Mouse (Mus musculus) heart, embryonic 13.5 days (tissue): Measurements from ENCODE around the gene Armc12. TPM values are rescaled to one million over a fixed set of nuclear protein-coding genes. Genes with fewer than 3 reads are reported as not detected.

ENCODE experiments used
- ATAC-seq: fragments of 200-750 bp; cut with Nextera tagmentation; 2 replicates; pipeline ENCODE4 v1.8.0; 2017; ENCODE audit warnings: moderate TSS enrichment; ENCODE audit not compliant: insufficient number of reproducible peaks, low FRiP score, low TSS enrichment; ENCODE audit errors: extremely low read depth
- H3K27ac ChIP-seq: fragments of 300-500 bp; sonication (generic); replicated peaks from 2 replicates; pipeline ENCODE4 v1.5.1; 2015; ENCODE audit warnings: moderate library complexity, mild to moderate bottlenecking, inconsistent platforms
- H3K27me3 ChIP-seq: fragments of 300-500 bp; sonication (generic); replicated peaks from 2 replicates; pipeline ENCODE4 v1.6.1; 2015; ENCODE audit warnings: mild to moderate bottlenecking, inconsistent platforms
- H3K36me3 ChIP-seq: fragments of 300-500 bp; sonication (generic); 2 replicates; pipeline ENCODE4 v1.6.1; 2015; ENCODE audit warnings: mild to moderate bottlenecking, inconsistent platforms
- H3K4me1 ChIP-seq: fragments of 300-500 bp; sonication (generic); 2 replicates; pipeline ENCODE4 v1.6.1; 2015; ENCODE audit warnings: inconsistent platforms
- H3K4me2 ChIP-seq: fragments of 300-500 bp; sonication (generic); 2 replicates; pipeline ENCODE4 v1.6.1; 2015; ENCODE audit warnings: inconsistent platforms, mild to moderate bottlenecking, moderate library complexity
- H3K4me3 ChIP-seq: fragments of 300-500 bp; sonication (generic); 2 replicates; pipeline ENCODE4 v1.5.1; 2015; ENCODE audit warnings: moderate library complexity, mild to moderate bottlenecking, inconsistent platforms
- H3K9ac ChIP-seq: fragments of 300-500 bp; sonication (generic); 2 replicates; pipeline ENCODE4 v1.6.1; 2015; ENCODE audit warnings: inconsistent platforms, mild to moderate bottlenecking, moderate library complexity
- H3K9me3 ChIP-seq: fragments of 300-500 bp; sonication (generic); 2 replicates; pipeline ENCODE4 v1.6.1; 2016; ENCODE audit warnings: inconsistent platforms
- WGBS: fragments of 180-500 bp; shearing (Covaris S2); methylation state at CpG from one replicate; pipeline ENCODE4 v1.1.7; 2015; ENCODE audit warnings: mixed read lengths; 5-methylcytosine and 5-hydroxymethylcytosine counted together
- microRNA-seq: library from miRNA; unstranded; fragments of <30 nt; microRNA quantifications from one replicate; pipeline ENCODE4, GENCODE M21; 2016
- polyA plus RNA-seq: library from polyadenylated mRNA; unstranded; fragments of >200 nt; fragmentation: Nextera tagmentation; extraction: Ambion mirVana; gene quantifications from 2 replicates; pipeline ENCODE4 v1.2.1, GENCODE M21; 2015

The Armc12 gene
- polyA plus RNA-seq, 1 experiment from 2014 or later, result not detected

DNA sequence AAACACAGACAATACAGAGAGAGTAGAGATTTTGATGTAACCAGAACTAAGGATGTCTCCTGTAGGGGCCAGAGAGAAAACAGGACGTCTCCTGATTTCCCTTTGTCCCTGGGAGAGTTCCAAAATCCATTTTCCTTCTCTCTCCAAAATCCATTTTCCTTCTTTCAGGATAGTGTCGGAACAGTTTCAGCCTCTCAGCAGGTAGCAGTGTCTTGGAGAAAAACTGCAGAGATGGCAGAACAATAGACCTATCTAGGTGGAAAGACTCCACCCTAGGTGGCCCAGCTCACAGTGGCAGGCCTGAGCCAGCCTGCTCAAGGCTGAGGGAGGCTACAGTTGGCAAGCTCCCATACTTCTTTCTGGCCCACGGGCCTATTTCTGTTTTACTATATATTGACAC is 36.9 kb downstream of the Armc12 start:
- H3K27ac ChIP-seq, result no peak overlapping the region

DNA sequence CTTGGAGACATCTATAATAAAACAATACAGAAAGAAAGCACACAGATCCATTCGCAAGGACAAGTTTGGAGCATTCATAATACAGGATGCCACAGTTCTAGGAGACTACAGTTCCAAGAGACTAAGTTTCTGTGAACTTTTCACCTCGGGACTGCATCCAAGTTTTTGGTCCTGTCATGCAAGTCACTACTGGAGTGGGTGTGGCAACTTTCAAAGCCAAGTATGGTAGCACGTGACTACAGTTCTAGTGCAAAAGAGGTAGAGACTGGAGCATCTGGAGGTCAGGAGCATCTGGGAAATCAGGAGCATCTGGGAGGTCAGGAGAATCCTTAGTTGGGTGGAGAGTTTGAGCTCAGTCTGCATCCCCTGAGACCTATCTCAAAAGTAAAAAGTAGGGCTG is 41.3 kb downstream of the Armc12 start:
- Histone ChIP-seq H3K36me3 (no peaks in the 10 kb centered on the region), H3K27me3 (peaks cover 17% of the 10 kb centered on the region), H3K4me3 (no peak overlapping the region), H3K27ac (no peak overlapping the region), H3K4me2 (no peak overlapping the region), H3K9me3 (no peaks in the 10 kb centered on the region), H3K9ac (no peak overlapping the region), H3K4me1 (peaks cover 8% of the 10 kb centered on the region)
- 70% methylated on average over 3 of the region's 3 CpGs for WGBS
- ATAC-seq, result no peak

More for the DNA sequence above, 36.9 kb downstream of the Armc12 start:
- Histone ChIP-seq H3K36me3 (no peaks in the 10 kb centered on the region), H3K4me3 (no peak overlapping the region), H3K27me3 (no peaks in the 10 kb centered on the region), H3K4me2 (no peak overlapping the region), H3K4me1 (no peaks in the 10 kb centered on the region), H3K9ac (no peak overlapping the region), H3K9me3 (no peaks in the 10 kb centered on the region)
- 40% methylated on average over 3 of the region's 3 CpGs for WGBS
- ATAC-seq, result no peak

- H3K4me2 ChIP-seq, result no peak overlapping the region
- no peak overlapping the region for H3K9ac ChIP-seq
- no peak overlapping the region for H3K4me3 ChIP-seq
- peaks cover 8% of the 10 kb centered on the region for H3K4me1 ChIP-seq
- ATAC-seq, result no peak
- WGBS, result 78% methylated on average over 7 of the region's 7 CpGs
- H3K27ac ChIP-seq, result no peak overlapping the region
- H3K36me3 ChIP-seq, result no peaks in the 10 kb centered on the region
- no peaks in the 10 kb centered on the region for H3K9me3 ChIP-seq
- H3K27me3 ChIP-seq, result peaks cover 17% of the 10 kb centered on the region
Observed at GRCm38 (mm10) chr17:28572521-28572920, 41.9 kb downstream of the Armc12 start.

DNA sequence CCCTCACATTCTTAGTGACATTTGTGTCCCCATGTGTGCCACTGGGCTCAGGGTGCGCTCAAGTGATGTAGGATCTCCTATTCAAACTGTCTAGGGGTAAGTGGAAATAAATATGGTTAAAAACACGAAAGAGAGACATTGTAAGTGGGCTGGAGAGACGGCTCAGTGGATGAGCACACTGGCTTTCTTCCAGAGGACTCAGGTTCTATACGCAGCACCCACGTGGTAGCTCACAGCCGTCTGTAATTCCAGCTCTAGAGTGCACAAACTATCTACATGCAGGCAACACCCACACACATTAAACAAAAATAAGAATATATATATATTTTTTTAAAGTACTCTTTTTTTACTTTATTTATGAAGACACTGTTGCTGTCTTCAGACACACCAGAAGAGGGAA is 42.3 kb downstream of the Armc12 start:
- H3K27ac ChIP-seq, result no peak overlapping the region
- H3K4me1 ChIP-seq, result peaks cover 8% of the 10 kb centered on the region
- WGBS, result 74% methylated on average over 6 of the region's 6 CpGs
- H3K36me3 ChIP-seq, result no peaks in the 10 kb centered on the region
- no peaks in the 10 kb centered on the region for H3K9me3 ChIP-seq
- ATAC-seq, result no peak
- H3K4me3 ChIP-seq, result no peak overlapping the region
- no peak overlapping the region for H3K4me2 ChIP-seq
- H3K9ac ChIP-seq, result no peak overlapping the region
- H3K27me3 ChIP-seq, result peaks cover 17% of the 10 kb centered on the region

DNA sequence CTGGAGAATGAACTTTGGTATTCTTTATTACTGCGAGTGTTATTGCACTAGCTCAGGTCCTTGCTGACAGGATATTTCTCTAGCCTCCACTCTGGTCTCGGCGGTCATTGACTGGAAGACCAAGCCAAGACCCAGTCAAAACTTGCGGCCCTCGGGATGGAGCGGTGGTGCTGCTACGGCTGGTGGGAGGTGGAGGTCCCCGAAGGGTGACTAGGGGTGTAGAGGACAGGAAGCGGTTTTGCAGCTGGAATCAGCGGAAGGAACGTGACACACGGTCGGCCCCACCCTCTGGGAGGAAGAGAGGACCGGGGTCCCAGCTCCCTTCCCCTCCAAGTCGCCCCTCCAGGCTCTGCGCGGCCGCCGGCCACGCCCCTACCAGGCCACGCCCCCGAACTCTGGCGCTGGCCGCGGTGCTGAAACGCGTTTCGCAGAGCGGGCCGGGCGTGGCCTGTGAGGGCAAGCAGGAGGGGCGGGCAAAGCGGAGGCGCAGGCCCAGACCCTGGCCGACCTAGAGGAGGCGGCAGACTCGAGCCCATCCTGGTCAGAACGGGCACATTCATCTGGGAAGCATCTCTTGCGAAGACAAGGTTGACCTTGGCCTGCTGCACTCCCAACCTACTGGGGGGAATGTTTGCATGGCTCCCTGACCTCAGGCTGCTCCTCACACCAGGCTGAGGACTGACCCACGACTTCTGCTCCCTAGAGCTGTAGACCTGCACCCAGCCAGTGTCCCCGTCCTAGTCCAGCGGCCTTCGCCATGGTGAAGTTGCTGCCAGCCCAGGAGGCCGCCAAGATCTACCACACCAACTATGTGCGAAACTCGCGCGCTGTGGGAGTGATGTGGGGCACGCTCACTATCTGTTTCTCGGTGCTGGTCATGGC is 44.9 kb downstream of the Armc12 start, which contains the start of gene Lhfpl5:
TSS of gene Lhfpl5 (plus strand) at position 398 of the 882 bp plus-strand sequence.
- no peak within 1 kb of the TSS for H3K27ac ChIP-seq
- 13% methylated on average over 50 of the region's 50 CpGs for WGBS
- H3K36me3 ChIP-seq, result no peaks in the 10 kb centered on the region
- H3K4me1 ChIP-seq, result peaks cover 8% of the 10 kb centered on the region
- H3K4me2 ChIP-seq, result peak within 1 kb of the TSS; percentile 67
- ATAC-seq, result no peak
- H3K27me3 ChIP-seq, result peaks cover 17% of the 10 kb centered on the region
- H3K9ac ChIP-seq, result no peak within 1 kb of the TSS
- no peaks in the 10 kb centered on the region for H3K9me3 ChIP-seq
- peak within 1 kb of the TSS; percentile 39 for H3K4me3 ChIP-seq

GRCm38 (mm10) chr17:28580396-28580795 is 49.8 kb downstream of the Armc12 start:
- H3K36me3 ChIP-seq, result no peaks in the 10 kb centered on the region
- no peak for ATAC-seq
- 6% methylated on average over 9 of the region's 9 CpGs for WGBS
- H3K9me3 ChIP-seq, result no peaks in the 10 kb centered on the region
- H3K4me2 ChIP-seq, result no peak overlapping the region
- H3K27ac ChIP-seq, result no peak overlapping the region
- no peak overlapping the region for H3K4me3 ChIP-seq
- H3K9ac ChIP-seq, result no peak overlapping the region
- H3K4me1 ChIP-seq, result peaks cover 5% of the 10 kb centered on the region
- peaks cover 14% of the 10 kb centered on the region for H3K27me3 ChIP-seq

- Histone ChIP-seq H3K36me3 (no peaks in the 10 kb centered on the region), H3K27ac (no peak overlapping the region), H3K9ac (no peak overlapping the region), H3K27me3 (peaks cover 8% of the 10 kb centered on the region), H3K4me1 (no peaks in the 10 kb centered on the region), H3K9me3 (no peaks in the 10 kb centered on the region), H3K4me3 (no peak overlapping the region), H3K4me2 (no peak overlapping the region)
- no peak for ATAC-seq
- WGBS, result 55% methylated on average over 2 of the region's 2 CpGs
Observed at GRCm38 (mm10) chr17:28581056-28581455, 50.5 kb downstream of the Armc12 start.

- peaks cover 7% of the 10 kb centered on the region for H3K4me1 ChIP-seq
- H3K9me3 ChIP-seq, result no peaks in the 10 kb centered on the region
- no peak overlapping the region for H3K4me3 ChIP-seq
- WGBS, result 83% methylated on average over 3 of the region's 3 CpGs
- no peak overlapping the region for H3K9ac ChIP-seq
- H3K36me3 ChIP-seq, result peaks cover 49% of the 10 kb centered on the region
- H3K27ac ChIP-seq, result no peak overlapping the region
- H3K27me3 ChIP-seq, result no peaks in the 10 kb centered on the region
- ATAC-seq, result no peak
- H3K4me2 ChIP-seq, result no peak overlapping the region
Observed at GRCm38 (mm10) chr17:28586509-28586908, 55.9 kb downstream of the Armc12 start.

- no peaks in the 10 kb centered on the region for H3K9me3 ChIP-seq
- H3K27ac ChIP-seq, result no peak overlapping the region
- H3K9ac ChIP-seq, result no peak overlapping the region
- no peak overlapping the region for H3K4me3 ChIP-seq
- 79% methylated on average over 2 of the region's 2 CpGs for WGBS
- H3K4me1 ChIP-seq, result peaks cover 16% of the 10 kb centered on the region
- no peaks in the 10 kb centered on the region for H3K27me3 ChIP-seq
- H3K36me3 ChIP-seq, result peaks cover 69% of the 10 kb centered on the region
- no peak overlapping the region for H3K4me2 ChIP-seq
- ATAC-seq, result no peak
Observed at GRCm38 (mm10) chr17:28588591-28588990, 58.0 kb downstream of the Armc12 start.

Small RNA genes lying within 50 kb of the gene (microRNA-seq; reads per million reads assigned to microRNA genes)
- gene Gm25195 (not detected), gene Mir6969 (not detected)

Other genes starting within 250 kb of the Armc12 start
- gene Fance, start 217.3 kb upstream of the Armc12 start, polyA plus RNA-seq, result 19.3 and 22.2 TPM in 2 replicates
- 389 and 419 TPM in 2 replicates for gene Rpl10a, start 202.3 kb upstream of the Armc12 start, polyA plus RNA-seq
- gene Tead3, start 180.0 kb upstream of the Armc12 start, polyA plus RNA-seq, result 5.9 and 7.3 TPM in 2 replicates
- 4.1 TPM in 2 replicates for gene Tulp1, start 165.6 kb upstream of the Armc12 start, polyA plus RNA-seq
- gene Fkbp5, start 13.3 kb upstream of the Armc12 start, polyA plus RNA-seq, result 11.8 and 12.1 TPM in 2 replicates
- gene Clpsl2, start 18.6 kb downstream of the Armc12 start, polyA plus RNA-seq, result not detected in 2 replicates
- gene Clps, start 30.0 kb downstream of the Armc12 start, polyA plus RNA-seq, result 0.25 and 2.0 TPM in 2 replicates
- 0.22 and 0.43 TPM in 2 replicates for gene Lhfpl5, start 44.8 kb downstream of the Armc12 start, polyA plus RNA-seq
- gene Srpk1, start 91.9 kb downstream of the Armc12 start, polyA plus RNA-seq, result 43.5 and 47.2 TPM in 2 replicates
- 0.10 and 0.15 TPM in 2 replicates for gene Slc26a8, start 159.4 kb downstream of the Armc12 start, polyA plus RNA-seq
- gene Mapk14, start 160.5 kb downstream of the Armc12 start, polyA plus RNA-seq, result 24.5 and 25.5 TPM in 2 replicates
- 1.6 and 2.0 TPM in 2 replicates for gene AC170998.1, start 195.3 kb downstream of the Armc12 start, polyA plus RNA-seq
- 4.3 and 7.1 TPM in 2 replicates for gene Mapk13, start 238.5 kb downstream of the Armc12 start, polyA plus RNA-seq